Mouse (Mus musculus) urinary bladder, postnatal 10 days (tissue): ENCODE data around the gene Tmem211.

ENCODE experiments used
- DNase-seq: peaks from one replicate; pipeline ENCODE4 v3.0.0; 2022; ENCODE audit warnings: low spot score

Tmem211 gene

DNA sequence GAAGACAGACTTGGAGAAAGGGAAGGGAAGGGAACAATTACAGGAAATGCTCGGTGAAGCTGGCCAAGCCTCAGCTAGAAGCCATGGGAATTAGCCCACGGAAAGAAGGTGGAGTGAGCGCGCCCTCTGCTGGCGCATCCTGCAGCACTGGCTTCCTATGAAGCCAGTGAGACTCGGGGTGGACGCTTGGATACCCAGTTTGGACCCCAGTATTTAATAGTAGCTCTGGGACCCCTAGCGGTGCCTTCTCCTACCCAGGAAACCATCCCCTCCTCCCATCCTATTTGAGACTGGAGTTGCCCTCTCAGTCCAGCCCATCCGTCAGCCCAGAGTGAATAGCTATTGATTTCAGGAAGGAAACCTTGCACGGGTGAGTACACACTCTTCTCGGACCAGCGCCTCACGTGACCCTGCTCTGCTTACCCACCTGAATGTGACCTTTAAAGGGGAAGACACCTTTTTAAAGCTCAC lies at the start of gene Tmem211:
TSS of gene Tmem211 (plus strand) at position 278 of the 471 bp plus-strand sequence.
- no peak for DNase-seq

DNA sequence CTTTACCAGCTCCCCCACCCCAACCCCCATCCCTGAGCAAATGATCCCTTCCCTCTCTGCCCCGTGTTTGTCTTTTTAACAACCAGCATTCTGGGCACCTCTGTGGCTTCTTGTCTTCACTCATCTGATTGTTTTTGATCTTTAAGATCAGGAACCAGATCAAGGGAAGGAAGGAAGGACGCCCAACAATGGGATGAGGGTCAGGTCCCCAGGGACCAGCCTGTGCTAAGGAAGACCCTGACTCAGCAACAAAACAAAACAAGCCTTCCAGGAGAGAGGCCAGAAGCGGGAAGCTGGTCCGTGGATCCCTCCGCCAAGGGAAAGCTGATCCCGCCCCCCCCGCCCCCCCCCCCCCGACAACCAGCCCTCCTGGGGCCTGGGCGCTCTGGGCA lies 47.3 kb upstream of the Tmem211 start:
- no peak for DNase-seq

DNA sequence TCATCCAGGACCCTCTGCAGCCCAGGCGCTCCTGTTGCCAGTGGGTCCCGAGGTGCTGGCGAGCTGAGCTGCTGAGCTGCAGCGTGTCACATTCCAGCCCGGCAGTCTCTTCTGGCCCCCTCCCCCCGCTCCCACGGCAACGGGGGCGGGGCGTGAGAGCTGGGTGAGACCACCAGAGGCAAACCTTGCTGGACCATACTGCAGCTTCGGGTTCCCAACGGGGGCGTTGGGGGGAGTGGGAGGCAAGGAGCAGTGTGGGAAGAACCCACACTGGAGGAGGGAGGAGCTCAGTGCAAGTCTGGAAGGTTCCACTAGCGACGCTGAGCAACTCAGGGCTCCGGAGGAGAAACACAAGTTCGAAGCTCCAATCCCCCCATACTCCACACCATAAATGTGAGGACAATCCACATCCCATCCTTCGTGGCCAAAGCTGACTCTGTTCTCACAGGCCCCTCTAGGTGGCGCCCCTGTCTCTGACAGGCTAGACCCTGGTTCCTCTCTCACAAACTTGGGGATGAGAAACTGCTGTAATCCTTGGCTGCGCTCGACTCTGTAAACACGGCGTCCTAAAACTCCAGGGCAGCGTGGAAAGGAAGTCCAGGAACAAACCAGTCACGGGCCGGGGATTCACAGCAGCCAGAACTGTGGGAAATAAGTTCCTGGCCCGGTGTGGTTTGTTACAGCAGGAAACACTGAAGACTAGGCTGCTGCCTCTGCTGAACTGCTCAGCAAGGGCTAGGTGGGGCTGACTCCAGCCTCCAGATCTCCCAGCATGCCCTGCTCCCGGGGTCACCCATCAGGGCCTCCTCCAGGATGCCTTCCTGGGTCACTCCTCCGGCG lies 46.6 kb upstream of the Tmem211 start:
- peak; percentile 75 for DNase-seq

DNA sequence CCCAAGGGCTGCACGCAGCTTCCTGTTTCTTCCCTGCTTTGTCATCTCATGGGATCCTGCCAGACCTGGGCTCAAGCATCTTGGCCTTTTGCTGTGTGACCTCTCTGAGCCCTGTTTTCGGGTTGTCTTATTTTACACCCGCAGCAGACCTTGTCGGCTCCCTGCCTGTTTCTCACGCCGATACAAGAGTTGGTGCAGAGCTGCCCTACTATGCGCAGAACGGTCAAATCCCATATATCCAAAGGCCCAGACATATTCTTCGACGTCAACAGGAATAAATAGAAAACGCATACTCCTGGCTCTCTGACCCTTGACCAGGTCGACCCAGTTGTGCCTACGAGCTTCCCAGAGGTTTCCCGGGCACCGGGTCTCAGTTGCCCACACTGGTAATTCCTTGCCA lies 46.0 kb upstream of the Tmem211 start:
- DNase-seq = no peak

DNA sequence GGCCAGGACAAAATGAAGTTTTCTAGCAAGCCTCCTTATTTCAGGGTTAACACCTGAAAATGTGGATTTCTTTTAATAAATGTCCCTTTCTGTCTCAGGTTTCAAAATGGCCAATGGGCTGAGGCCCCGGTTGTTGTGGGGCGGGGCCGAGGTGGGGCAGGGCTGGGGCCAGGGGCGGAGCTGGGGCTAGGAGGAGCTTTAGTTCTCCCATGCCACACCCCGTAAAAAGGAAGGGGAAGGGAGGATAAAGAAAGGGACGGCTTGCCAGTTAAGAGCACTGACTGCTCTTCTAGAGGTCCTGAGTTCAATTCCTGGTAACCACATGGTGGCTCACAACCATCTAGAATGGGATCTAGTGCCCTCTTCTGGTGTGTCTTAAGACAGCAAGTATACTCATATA lies 45.3 kb upstream of the Tmem211 start:
- no peak for DNase-seq

DNA sequence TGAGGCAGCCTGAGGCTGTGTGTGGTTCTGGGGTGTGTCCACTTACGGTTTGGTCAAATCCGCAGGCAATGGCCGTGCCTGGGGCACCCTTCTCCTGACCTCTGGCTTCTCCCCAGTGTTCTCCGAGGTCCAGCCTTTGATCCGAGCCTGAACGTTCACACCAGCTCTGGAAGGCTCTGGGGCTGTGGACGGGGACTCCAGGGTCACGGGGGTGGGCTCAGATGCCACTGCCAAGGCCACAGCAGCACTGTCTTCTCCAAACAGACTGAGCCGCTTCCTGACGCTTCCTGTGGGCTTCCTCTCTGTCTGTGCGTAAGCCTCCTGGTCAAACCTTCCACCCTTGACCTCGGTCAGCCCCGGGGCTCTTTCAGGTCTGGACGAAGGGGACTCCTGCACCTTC lies 36.2 kb upstream of the Tmem211 start:
- DNase-seq = no peak

DNA sequence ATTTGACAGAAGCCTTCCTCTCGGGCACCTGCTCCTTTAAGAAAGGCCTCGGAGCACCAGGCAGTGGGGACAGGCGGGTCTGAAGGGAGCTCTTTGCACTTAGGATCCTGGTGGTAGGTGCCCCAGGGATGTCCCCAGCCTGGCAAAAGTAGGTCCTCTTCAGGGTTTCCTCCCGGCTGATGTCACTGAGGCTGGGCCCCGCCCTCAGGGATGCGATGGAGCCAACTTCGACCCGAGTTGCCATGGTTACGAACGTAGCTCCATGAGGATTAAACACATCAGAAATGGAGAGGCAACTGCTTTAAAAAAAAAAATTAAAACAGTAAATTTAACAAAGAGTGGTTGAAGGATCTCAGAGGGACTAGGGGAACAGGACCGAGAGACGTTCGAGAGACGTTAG lies 34.8 kb upstream of the Tmem211 start:
- DNase-seq = no peak

DNA sequence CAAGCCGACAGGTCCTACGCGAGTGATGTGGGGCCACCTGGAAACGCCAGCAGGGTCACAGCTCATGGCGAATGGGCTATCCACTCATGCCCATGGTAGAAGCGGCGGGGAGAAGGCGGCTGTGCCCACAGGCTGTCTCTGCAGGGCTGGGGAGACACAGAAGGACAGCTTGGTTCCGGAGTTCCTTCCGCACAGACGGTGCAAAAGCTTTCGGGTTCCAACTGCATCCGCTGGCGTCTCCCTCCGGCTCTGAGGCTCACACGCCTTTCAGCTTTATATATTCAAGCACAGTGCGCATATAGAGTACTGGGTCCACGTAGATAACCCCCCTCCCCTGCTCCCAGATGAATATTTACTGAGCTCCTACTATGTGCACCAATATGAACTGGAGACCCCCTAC lies 32.9 kb upstream of the Tmem211 start:
- DNase-seq = no peak

DNA sequence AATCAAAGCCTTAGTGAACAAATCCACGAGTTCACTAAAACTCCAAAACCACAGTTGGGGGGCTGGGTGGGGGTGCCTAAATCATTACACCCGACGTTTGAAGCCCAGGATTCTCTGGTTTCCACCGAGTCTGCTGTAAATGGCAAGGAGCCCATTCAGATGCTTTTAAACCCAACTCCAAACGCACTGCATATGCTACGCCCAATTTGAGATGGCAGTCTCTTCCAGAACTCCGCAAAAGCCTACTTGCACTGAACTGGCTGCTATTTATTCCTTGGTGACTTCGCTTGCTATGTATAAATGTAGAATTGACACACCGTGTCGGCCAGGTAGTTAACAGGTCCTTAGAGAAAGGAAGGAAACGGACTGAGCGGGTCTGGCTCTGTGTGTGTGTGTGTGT lies 31.3 kb upstream of the Tmem211 start:
- no peak for DNase-seq

DNA sequence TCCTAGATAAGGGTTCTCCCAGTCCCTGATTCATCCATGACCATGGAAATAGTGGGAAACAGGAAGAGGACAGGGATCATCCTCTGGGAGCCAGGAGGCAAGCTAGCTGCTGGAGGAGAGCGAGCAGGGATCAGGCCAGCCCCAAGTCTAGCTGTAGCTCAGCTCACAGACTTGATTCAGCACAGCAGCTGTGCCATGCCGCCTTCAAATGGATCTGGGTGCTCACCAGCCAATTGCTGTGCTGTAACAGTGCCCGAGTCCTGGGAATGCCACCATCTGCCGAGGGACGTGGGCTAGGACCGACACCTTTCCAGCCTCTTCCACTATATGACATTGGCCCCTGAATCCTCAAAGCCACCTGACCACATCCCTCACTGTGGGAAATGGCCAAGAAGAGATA lies 30.8 kb upstream of the Tmem211 start:
- no peak for DNase-seq

DNA sequence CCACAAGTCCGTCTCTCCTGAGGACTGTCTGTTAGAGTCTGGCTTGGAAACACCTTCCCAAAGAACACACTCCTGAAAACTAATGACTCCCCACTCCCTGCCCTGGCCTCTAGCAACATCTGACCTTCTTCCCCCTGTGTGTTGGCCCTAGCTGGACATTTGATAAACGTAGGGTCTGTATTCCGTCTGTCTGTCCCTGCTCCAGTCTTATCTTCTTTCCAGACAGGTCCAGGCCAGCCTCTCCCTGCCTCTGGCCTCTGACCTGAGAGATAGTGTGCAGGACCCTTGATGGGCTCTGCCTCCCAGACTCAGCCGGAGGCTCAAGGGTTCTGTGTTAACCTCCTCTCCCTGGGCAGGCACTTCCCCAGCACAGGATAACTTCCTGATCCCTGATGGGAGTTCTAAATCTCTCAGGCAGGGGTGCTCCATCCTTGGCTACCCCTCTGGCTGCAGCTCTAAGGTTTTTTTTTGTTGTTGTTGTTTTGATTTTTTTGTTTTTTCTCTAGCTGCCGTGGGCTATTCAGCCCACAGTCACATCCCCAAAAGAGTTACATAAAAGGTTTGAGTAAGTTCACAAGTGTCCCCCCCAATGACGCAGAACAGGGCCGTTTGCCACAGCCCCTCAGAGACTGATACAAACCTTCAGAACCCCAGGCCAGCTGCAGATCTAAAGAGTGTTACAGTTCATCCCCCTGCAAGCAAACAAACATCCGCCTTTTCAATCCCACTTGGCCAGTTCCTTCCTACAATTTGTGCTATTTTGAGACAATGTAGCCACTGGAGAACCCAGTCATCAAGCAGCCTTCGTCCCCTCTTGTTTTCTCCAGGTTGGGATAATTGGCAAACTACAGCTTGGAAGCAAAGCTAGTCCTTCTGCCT lies 29.6 kb upstream of the Tmem211 start:
- no peak for DNase-seq

DNA sequence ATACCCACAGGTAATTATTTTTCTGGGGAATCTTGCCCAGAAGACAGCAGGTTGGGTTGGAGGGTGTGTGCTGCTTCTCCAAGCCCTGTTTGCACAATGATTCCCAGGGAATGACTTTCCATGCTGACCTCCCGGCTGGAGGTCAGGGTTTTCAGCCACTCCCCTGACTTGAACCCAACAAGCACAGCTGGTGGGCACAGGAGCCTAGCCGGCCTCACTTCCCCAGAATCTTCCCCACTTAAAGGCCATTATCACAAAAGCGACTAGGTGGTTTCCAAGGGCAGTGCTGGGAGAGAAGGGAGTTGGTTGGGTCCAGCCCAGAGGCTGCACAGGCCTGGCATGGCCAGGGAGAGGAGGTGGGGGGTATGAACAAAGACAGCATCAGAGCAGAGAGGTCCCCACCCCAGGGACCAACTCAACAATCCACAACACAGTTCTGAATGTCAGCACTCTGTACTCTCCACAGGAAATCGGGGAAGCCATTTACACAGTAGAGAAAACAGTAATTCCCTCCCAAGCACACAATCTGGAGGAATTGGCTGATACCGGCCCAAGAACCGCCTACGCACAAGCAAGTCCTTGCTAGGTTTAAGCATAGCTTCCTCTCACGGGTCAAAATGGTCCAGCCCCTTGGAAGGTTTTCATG lies 27.5 kb upstream of the Tmem211 start:
- no peak for DNase-seq

DNA sequence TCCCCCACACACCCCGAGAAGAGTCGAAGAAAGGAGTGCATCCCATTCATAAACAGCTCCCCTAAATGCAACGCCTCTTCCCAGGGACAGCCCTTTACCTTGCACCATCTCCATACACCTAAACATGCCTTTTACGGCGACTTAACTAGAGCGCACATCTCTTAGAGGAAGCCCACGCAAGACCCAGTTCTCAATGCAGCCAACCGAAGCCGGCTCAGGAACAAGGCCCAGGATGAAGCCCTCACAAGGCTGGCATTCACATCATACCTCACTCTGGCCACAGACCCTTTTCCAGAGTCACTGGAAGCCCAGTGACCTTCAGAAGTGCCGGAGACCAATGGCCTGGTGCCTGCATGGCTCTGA lies 27.0 kb upstream of the Tmem211 start:
- DNase-seq = no peak

DNA sequence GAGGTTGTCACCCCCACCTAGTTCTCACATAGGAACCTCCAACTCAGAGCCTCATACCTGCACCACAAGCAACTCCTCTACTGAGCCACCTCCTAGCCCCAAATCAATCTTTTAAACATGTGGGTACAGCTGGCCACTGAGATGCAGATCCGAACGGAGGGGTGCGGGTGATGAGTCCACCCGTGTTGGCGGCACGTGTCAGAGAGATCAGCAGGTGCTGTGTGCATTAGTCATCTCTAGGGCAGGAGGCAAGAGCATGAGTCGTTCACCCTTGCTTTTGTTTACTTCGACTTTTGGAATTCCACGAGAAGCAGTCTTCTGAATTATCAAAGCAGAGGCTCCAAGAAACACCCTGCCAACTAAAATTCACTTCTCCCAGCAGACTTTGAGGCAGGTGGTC lies 22.5 kb upstream of the Tmem211 start:
- no peak for DNase-seq

DNA sequence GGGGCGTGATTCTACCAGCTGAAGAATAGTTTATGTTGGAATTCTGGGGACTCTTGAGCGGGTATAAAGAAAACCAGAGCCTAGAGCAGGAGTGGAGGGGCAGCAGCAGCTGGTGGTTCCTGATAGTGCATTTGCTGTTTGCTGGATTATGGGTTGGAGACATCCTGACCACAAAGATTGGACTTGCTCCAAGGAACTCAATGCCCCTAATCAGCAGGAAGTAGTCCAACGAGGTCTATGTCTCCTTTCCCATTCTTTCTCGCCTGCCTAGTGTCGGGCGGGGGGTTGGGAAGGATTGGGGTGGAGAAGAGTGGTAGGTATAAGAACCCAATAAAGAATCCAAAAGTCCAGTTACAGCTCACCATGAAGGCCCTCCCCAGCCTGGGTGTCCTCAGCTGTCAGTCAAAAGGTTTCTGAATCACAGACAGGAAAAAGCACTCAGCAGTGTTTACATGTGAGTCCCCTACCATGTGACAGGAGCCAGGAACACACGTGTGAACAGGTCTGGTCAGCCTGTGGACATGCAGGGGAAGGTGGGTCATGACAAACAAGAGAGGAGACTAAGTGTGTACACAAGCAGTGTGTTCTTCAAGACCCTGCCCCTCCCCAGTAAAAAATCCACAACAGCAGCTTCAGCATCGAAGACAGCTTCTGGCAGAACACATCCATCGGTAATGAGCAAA lies 19.9 kb upstream of the Tmem211 start:
- no peak for DNase-seq

DNA sequence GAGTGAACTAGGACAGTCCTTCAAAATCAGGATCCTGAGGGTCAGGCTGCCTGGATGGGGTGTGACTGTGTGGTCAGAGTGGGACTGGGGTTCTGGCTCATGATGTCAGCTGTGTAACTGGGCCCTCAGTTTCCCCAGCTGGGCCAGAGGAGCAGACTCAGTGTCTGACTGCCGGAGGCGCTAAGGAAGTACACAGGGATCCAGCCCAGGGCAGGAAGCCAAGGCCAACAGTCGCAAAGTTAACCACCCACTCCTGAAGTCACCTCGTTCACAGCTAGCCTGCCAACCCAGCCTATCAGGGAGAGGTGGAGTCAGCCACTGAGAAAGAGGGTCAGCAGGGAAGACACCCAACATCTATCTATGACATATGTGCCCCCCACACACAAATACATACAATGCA lies 18.7 kb upstream of the Tmem211 start:
- no peak for DNase-seq

DNA sequence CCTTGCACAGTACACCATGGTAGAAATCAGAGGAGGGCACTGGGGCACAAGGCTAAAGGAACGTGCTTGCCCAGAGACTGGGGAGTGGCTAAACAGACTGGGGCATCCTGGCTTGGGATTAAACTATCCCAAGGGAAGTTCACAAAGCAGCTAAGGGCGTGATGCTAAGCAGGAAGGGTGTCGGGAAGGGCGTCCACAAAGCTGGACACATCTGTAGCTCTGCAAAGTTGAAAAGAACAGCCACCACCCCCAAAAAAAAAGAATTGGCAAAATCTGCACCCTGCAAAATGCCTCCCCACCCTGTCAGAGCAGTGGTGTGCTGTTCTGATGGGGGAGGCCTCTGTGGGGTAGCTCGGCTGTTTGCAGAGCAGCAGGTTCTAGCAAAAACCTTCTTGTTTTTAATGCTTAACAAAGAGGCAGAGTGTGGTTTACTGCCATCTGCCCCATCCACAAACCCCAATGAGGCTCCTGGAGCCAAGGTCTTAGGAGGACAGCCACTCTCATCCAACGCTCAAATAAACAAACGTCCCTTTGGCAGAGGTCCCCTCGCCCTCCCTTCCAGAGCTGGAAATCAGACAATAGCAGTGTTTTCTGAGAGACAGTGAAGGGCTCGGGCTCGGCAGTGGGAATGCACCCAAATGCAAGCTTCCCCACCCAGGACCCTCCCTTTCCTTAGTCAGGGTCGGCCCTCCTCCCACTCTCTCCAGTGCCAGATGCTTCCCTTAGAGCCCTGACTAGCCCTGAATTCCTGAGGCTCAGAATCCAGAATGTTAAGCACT lies 17.9 kb upstream of the Tmem211 start:
- DNase-seq = no peak

DNA sequence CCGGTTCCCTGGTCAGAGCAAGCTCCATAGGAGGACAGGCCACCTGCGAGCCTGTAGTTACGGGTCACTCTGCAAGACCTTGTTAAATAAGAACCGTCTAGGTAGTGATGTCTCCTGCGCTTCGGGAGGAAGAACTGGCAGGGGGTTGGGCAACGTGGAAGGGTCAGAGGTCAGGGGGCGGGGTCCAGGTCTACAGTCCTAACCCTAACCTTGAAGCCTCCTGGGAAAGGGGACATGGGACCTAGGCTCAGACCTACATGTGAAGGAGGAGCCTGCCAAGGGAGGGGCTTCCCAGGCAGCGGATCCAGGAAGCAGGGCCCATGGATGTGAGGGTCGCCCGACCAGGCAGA lies 17.3 kb upstream of the Tmem211 start:
- no peak for DNase-seq

DNA sequence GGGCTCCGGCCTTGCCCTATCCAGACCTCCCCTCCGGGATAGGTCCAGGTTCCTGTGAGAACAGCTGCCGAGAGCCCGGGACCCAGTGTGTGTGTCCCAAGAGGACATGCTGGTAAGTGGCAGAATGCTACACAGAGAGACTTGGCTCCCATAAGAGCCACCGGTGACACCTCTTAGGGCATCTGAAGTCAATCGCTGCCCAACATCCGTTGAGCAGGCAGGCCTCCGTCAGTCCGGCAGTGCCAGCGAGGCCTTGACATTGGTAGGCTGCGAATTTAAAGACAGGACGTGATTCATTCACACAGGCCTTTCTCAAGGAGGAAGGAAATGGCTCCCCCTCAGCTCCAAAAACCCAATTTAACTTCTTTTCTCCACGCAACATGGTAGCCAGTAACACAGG lies 16.8 kb upstream of the Tmem211 start:
- no peak for DNase-seq

DNA sequence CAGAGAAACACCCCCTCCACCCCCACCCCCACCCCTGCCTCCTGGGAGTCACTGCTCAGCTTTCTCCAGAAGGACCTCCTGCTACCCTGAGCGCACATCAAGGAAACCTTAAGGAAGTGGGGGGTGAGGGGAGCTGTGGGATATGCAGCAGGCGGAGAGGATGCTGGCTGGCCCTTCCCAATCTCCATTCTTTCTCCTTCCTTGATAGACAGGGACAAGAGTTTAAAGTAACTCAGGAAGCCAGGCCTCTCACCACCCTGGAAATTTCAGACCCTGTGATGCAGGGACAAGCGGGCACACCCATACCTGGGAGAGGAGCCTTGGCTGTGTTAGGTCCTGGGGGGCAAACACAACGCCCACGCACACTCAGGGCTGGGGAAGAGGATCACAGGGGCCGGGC lies 16.4 kb upstream of the Tmem211 start:
- no peak for DNase-seq

DNA sequence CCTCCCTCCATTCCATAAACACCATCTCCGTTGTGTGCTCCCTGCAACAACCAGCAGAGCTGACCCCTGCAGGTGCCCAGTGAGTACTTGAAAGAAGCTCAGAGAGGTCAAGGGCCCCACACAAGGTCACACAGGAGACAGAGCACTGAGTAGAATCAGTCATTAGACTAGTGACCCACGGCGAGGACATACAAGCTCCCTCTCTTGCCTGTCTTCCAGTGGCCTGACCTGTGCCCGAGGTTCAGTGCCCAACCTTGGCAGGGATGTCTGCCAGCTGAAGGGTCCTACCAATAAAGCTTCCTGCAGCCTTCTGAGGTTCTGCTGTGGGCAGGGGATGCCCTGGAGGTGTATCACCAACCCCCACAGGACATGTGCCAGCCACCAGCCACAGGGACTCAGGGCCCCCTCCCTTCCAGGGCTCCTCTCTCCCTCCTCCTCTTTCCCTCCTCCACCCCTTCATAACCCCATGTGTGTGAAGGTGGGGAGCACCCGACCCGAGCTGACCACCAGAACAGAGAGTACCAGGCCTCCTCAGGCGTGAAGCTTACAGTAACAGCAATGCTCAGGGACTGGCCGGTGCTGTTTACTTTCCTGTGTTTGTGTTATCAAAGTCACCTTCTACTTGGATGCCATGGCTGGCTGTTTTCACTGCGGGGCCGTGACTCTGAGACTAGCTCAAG lies 14.4 kb upstream of the Tmem211 start:
- DNase-seq = no peak
